Mouse (Mus musculus) hindlimb bud, embryonic 11.5 days (tissue): ENCODE results near the gene Tle4.

Source experiments
- DNase-seq: peaks from one replicate; pipeline ENCODE4 v3.0.0-alpha.2; 2012; ENCODE audit warnings: low read depth, low spot score; ENCODE audit errors: extremely low spot score

The Tle4 gene

GRCm38 (mm10) chr19:14469325-14469724 lies 128.5 kb downstream of the Tle4 start:
- DNase-seq, result no peak

- DNase-seq, result no peak
Measured at GRCm38 (mm10) chr19:14468733-14469132, 129.1 kb downstream of the Tle4 start.

GRCm38 (mm10) chr19:14466020-14466419 lies 131.8 kb downstream of the Tle4 start:
- DNase-seq, result no peak

GRCm38 (mm10) chr19:14463281-14464079 lies 134.4 kb downstream of the Tle4 start:
- DNase-seq, result no peak

GRCm38 (mm10) chr19:14453486-14453885 lies 144.4 kb downstream of the Tle4 start:
- DNase-seq, result no peak

- DNase-seq, result no peak
Measured at GRCm38 (mm10) chr19:14451329-14451728, 146.5 kb downstream of the Tle4 start.

- no peak for DNase-seq
Measured at GRCm38 (mm10) chr19:14449738-14450137, 148.1 kb downstream of the Tle4 start.

GRCm38 (mm10) chr19:14448586-14448985 lies 149.3 kb downstream of the Tle4 start:
- no peak for DNase-seq

GRCm38 (mm10) chr19:14447474-14447873 lies 150.4 kb downstream of the Tle4 start:
- DNase-seq, result no peak

- DNase-seq, result no peak
Measured at GRCm38 (mm10) chr19:14441861-14442260, 156.0 kb downstream of the Tle4 start.

GRCm38 (mm10) chr19:14437226-14437625 lies 160.6 kb downstream of the Tle4 start:
- no peak for DNase-seq

GRCm38 (mm10) chr19:14436567-14436966 lies 161.3 kb downstream of the Tle4 start:
- DNase-seq, result no peak

GRCm38 (mm10) chr19:14435681-14436376 lies 162.0 kb downstream of the Tle4 start:
- no peak for DNase-seq

- DNase-seq, result no peak
Measured at GRCm38 (mm10) chr19:14433900-14434299, 164.0 kb downstream of the Tle4 start.

- DNase-seq, result no peak
Measured at GRCm38 (mm10) chr19:14432436-14432835, 165.4 kb downstream of the Tle4 start.

- DNase-seq, result no peak
Measured at GRCm38 (mm10) chr19:14426920-14427319, 170.9 kb downstream of the Tle4 start.

GRCm38 (mm10) chr19:14426244-14426868 lies 171.5 kb downstream of the Tle4 start:
- no peak for DNase-seq

- DNase-seq, result no peak
Measured at GRCm38 (mm10) chr19:14425122-14425521, 172.7 kb downstream of the Tle4 start.

GRCm38 (mm10) chr19:14424016-14424964 lies 173.6 kb downstream of the Tle4 start:
- no peak for DNase-seq

- DNase-seq, result no peak
Measured at GRCm38 (mm10) chr19:14421691-14422090, 176.2 kb downstream of the Tle4 start.

GRCm38 (mm10) chr19:14419886-14420285 lies 178.0 kb downstream of the Tle4 start:
- DNase-seq, result no peak
